In genomic region chr13:13404517-13405155, GRCm38 (mm10) we compare ENCODE assay signal across 8 mouse cellular contexts. TPM values are rescaled to one million over a fixed set of nuclear protein-coding genes. Genes with fewer than 3 reads are reported as not detected.
DNase-seq lines count a peak whose midpoint lies in the region; ATAC-seq and TF ChIP-seq lines count a peak whose summit lies in the region.
"Not testable (repeated sequence)": the region's sequence is repeated elsewhere in the genome, so short reads cannot be mapped to it uniquely, and the experiment has no call there.
"Had no signal": no experiment of that assay in that cellular context is flagged by ENCODE, and none has a peak within 500 bp of the region (broad histone marks: within the 10 kb centered on the region; RNA-seq: fewer than 3 reads in every experiment).

No protein-coding gene starts in this region.

- peak; percentile 31; the same call in 1 of the 2 replicates for ATAC-seq in liver, postnatal 0 days

- peak; percentile 11 for DNase-seq in Muller cell, postnatal 12 days (ENCODE audit: inconsistent ontology term)
- peak; percentile 74 for DNase-seq in adrenal gland, adult 2 months
- peak; percentile 61 for DNase-seq in adrenal gland, postnatal 14 days
- peak; percentile 51 for DNase-seq in heart, embryonic 10.5 days (ENCODE audit: low spot score)
- DNase-seq in kidney, adult 9 months = peak; percentile 7
- DNase-seq in liver, postnatal 0 days = not testable (repeated sequence)

- TF ChIP-seq EP300 in liver, postnatal 0 days (IDR thresholded peaks at IDR 0.05; ENCODE audit: low read depth) = not testable (repeated sequence)

- not testable (repeated sequence) for H3K9ac ChIP-seq in liver, postnatal 0 days (replicated peaks)

- H3K4me2 ChIP-seq in liver, postnatal 0 days (ENCODE audit: low read depth, low read length) = not testable (repeated sequence)

- not testable (repeated sequence) for H3K27me3 ChIP-seq in heart, embryonic 10.5 days (ENCODE audit: insufficient read depth, poor library complexity, severe bottlenecking); liver, postnatal 0 days (ENCODE audit: insufficient read depth, low read length)

- H3K4me3 ChIP-seq in heart, embryonic 10.5 days; liver, postnatal 0 days (ENCODE audit: low read depth, low read length): not testable (repeated sequence)

- not testable (repeated sequence) for H3K36me3 ChIP-seq in heart, embryonic 10.5 days; liver, postnatal 0 days (replicated peaks; ENCODE audit: insufficient read depth, low read length)

- not testable (repeated sequence) for H3K27ac ChIP-seq in heart, embryonic 10.5 days; liver, postnatal 0 days (ENCODE audit: low read depth)

- H3K4me1 ChIP-seq in heart, embryonic 10.5 days; liver, postnatal 0 days (ENCODE audit: insufficient read depth): not testable (repeated sequence)

- H3K9me3 ChIP-seq in heart, embryonic 10.5 days; liver, postnatal 0 days (ENCODE audit: low read length): not testable (repeated sequence)

- WGBS in heart, embryonic 10.5 days = 69% methylated on average over 6 of the region's 6 CpGs
- WGBS in liver, postnatal 0 days (ENCODE audit: insufficient replicate concordance) = 63% methylated on average over 5 of the region's 6 CpGs

- not testable (repeated sequence) for TF ChIP-seq CTCF in liver, postnatal 0 days (IDR thresholded peaks at IDR 0.05; ENCODE audit: low read depth)

RNA-seq across cellular contexts. Expression of gene Gpr137b, which starts 10.8 kb away (rescaled TPM):
- 10 to 100 TPM; 30.4 to 41.0 TPM for total RNA-seq in adrenal gland, adult 2 months (2021)
- 36.6 and 56.5 TPM in 2 replicates for polyA plus RNA-seq in adrenal gland, adult 2 months (2012; rRNA removed)
- 19.7 and 32.4 TPM in 2 replicates for total RNA-seq in adrenal gland, postnatal 14 days (2021)
- polyA plus RNA-seq in heart, embryonic 10.5 days (2016; fragmentation: Nextera tagmentation; extraction: Ambion mirVana) = 11.3 and 12.1 TPM in 2 replicates
- polyA plus RNA-seq in liver, postnatal 0 days (2015; fragmentation: Nextera tagmentation; extraction: Ambion mirVana) = 2.2 and 3.6 TPM in 2 replicates

RNA-seq across cellular contexts. Expression of gene Nid1, which starts 32.7 kb away (rescaled TPM):
- 10 to 100 TPM; 62.4 to 64.1 TPM for total RNA-seq in adrenal gland, adult 2 months (2021)
- polyA plus RNA-seq in adrenal gland, adult 2 months (2012; rRNA removed) = 68.3 and 74.0 TPM in 2 replicates
- 146 and 157 TPM in 2 replicates for total RNA-seq in adrenal gland, postnatal 14 days (2021)
- polyA plus RNA-seq in heart, embryonic 10.5 days (2016; fragmentation: Nextera tagmentation; extraction: Ambion mirVana) = 64.5 and 77.2 TPM in 2 replicates
- 14.8 and 17.9 TPM in 2 replicates for polyA plus RNA-seq in liver, postnatal 0 days (2015; fragmentation: Nextera tagmentation; extraction: Ambion mirVana)
- total RNA-seq: common myeloid progenitor, adult 5-6 weeks; MEL had no signal
